Mouse (Mus musculus): Measurements from ENCODE around the gene Tmem121b. TPM values are rescaled to one million over a fixed set of nuclear protein-coding genes. Genes with fewer than 3 reads are reported as not detected.

Tmem121b gene
- polyA plus RNA-seq, 1 experiment = 0.14 TPM

DNA sequence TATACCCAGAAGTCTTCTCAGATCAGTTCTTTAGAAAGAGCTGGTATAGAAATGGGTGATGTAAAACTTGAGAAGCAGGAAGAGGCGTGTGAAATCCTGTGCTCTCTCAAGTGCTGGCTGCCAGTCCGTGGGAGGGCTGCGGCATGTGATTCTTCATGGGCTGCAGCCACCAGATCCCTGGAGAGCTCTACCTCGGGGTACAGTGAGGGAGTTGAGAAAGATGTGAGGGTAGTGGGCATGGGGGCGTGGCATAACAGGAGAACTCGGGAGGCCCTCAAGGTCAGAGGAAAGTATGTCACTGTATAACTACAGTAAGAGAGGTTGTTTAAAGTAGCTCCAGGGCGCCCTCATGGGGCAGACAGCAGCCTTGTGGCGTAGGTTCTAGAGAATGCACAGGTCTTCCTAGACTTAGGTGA, 10.4 kb downstream of the Tmem121b start:
- Histone ChIP-seq H3K27ac (ENCODE audit: control insufficient read depth, insufficient read depth, low read depth, low read length) (no peak overlapping the region), H3K27me3 (ENCODE audit: control insufficient read depth, insufficient read depth, low read length) (no peaks in the 10 kb centered on the region), H3K4me3 (ENCODE audit: control insufficient read depth, low read depth, low read length) (no peak overlapping the region), H3K36me3 (ENCODE audit: control insufficient read depth, insufficient read depth, low read length) (no peaks in the 10 kb centered on the region), H3K4me1 (ENCODE audit: control insufficient read depth, insufficient read depth, low read length) (no peaks in the 10 kb centered on the region)
- TF ChIP-seq POLR2A (IDR thresholded peaks at IDR 0.05; ENCODE audit: control insufficient read depth, low read depth, low read length) (no peak), CTCF (IDR thresholded peaks at IDR 0.05; ENCODE audit: control insufficient read depth, insufficient read depth, insufficient replicate concordance, low read depth, low read length) (no peak; the same call in 1 of the 2 replicates)

- TF ChIP-seq CTCF (IDR thresholded peaks at IDR 0.05; ENCODE audit: control insufficient read depth, insufficient read depth, insufficient replicate concordance, low read depth, low read length) (no peak), POLR2A (IDR thresholded peaks at IDR 0.05; ENCODE audit: control insufficient read depth, low read depth, low read length) (no peak)
- no peak overlapping the region for H3K4me3 ChIP-seq (ENCODE audit: control insufficient read depth, low read depth, low read length)
- no peaks in the 10 kb centered on the region for H3K4me1 ChIP-seq (ENCODE audit: control insufficient read depth, insufficient read depth, low read length)
Observed at GRCm38 (mm10) chr6:120482756-120483155, 10.9 kb downstream of the Tmem121b start.

GRCm38 (mm10) chr6:120482021-120482420, 11.6 kb downstream of the Tmem121b start:
- no peak overlapping the region for H3K27ac ChIP-seq (ENCODE audit: control insufficient read depth, insufficient read depth, low read depth, low read length)
- no peaks in the 10 kb centered on the region for H3K4me1 ChIP-seq (ENCODE audit: control insufficient read depth, insufficient read depth, low read length)
- TF ChIP-seq POLR2A (IDR thresholded peaks at IDR 0.05; ENCODE audit: control insufficient read depth, low read depth, low read length) = no peak
- no peak overlapping the region for H3K4me3 ChIP-seq (ENCODE audit: control insufficient read depth, low read depth, low read length)
- H3K36me3 ChIP-seq (ENCODE audit: control insufficient read depth, insufficient read depth, low read length) = no peaks in the 10 kb centered on the region
- no peaks in the 10 kb centered on the region for H3K27me3 ChIP-seq (ENCODE audit: control insufficient read depth, insufficient read depth, low read length)

More at GRCm38 (mm10) chr6:120482756-120483155, 10.9 kb downstream of the Tmem121b start:
- H3K36me3 ChIP-seq (ENCODE audit: control insufficient read depth, insufficient read depth, low read length) = no peaks in the 10 kb centered on the region
- no peaks in the 10 kb centered on the region for H3K27me3 ChIP-seq (ENCODE audit: control insufficient read depth, insufficient read depth, low read length)
- H3K27ac ChIP-seq (ENCODE audit: control insufficient read depth, insufficient read depth, low read depth, low read length) = no peak overlapping the region

DNA sequence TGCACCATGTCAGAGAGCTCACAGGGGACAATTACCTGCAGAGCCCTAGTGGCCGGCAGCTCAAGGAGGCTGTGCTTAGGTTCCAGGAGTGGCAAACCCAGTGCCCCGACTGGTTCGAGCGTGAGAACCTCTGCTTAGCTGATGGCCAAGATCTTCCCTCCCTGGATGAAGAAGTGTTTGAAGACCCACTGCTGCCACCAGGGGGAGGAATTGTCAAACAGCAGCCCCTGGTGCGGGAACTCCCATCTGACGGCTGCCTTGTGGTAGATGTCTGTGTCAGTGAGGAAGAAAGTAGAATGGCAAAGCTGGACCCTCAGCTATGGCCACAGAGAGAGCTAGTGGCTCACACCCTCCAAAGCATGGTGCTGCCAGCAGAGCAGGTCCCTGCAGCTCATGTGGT, 12.1 kb downstream of the Tmem121b start:
- no peak overlapping the region for H3K27ac ChIP-seq (ENCODE audit: control insufficient read depth, insufficient read depth, low read depth, low read length)
- no peak overlapping the region for H3K4me3 ChIP-seq (ENCODE audit: control insufficient read depth, low read depth, low read length)
- no peaks in the 10 kb centered on the region for H3K36me3 ChIP-seq (ENCODE audit: control insufficient read depth, insufficient read depth, low read length)
- TF ChIP-seq POLR2A (IDR thresholded peaks at IDR 0.05; ENCODE audit: control insufficient read depth, low read depth, low read length) = no peak
- TF ChIP-seq CTCF (IDR thresholded peaks at IDR 0.05; ENCODE audit: control insufficient read depth, insufficient read depth, insufficient replicate concordance, low read depth, low read length) = no peak; the same call in 1 of the 2 replicates
- no peaks in the 10 kb centered on the region for H3K27me3 ChIP-seq (ENCODE audit: control insufficient read depth, insufficient read depth, low read length)
- H3K4me1 ChIP-seq (ENCODE audit: control insufficient read depth, insufficient read depth, low read length) = no peaks in the 10 kb centered on the region

DNA sequence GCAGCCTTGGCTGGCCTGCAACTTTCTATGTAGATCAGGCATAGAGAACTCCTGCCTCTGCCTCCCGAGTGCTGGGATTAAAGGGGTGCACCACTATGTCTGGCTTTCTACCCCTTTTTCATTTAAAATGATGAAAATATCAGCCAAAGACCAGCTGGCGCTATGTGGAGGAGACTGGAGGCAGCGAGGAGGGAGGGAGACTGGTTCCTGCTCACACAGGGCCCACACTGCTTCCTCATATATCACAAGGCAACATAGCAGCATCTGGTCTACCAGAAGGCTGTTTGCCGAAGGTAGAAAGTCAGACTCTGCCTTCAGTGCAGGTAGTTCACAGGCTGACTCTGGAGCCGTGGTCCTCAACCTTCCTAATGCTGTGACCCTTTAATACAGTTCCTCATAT, 13.2 kb downstream of the Tmem121b start:
- Histone ChIP-seq H3K4me3 (ENCODE audit: control insufficient read depth, low read depth, low read length) (no peak overlapping the region), H3K4me1 (ENCODE audit: control insufficient read depth, insufficient read depth, low read length) (no peaks in the 10 kb centered on the region), H3K27ac (ENCODE audit: control insufficient read depth, insufficient read depth, low read depth, low read length) (no peak overlapping the region), H3K36me3 (ENCODE audit: control insufficient read depth, insufficient read depth, low read length) (no peaks in the 10 kb centered on the region), H3K27me3 (ENCODE audit: control insufficient read depth, insufficient read depth, low read length) (no peaks in the 10 kb centered on the region)
- no peak for TF ChIP-seq POLR2A (IDR thresholded peaks at IDR 0.05; ENCODE audit: control insufficient read depth, low read depth, low read length)
- TF ChIP-seq CTCF (IDR thresholded peaks at IDR 0.05; ENCODE audit: control insufficient read depth, insufficient read depth, insufficient replicate concordance, low read depth, low read length) = no peak

- Histone ChIP-seq H3K4me1 (ENCODE audit: control insufficient read depth, insufficient read depth, low read length) (no peaks in the 10 kb centered on the region), H3K36me3 (ENCODE audit: control insufficient read depth, insufficient read depth, low read length) (no peaks in the 10 kb centered on the region)
- TF ChIP-seq CTCF (IDR thresholded peaks at IDR 0.05; ENCODE audit: control insufficient read depth, insufficient read depth, insufficient replicate concordance, low read depth, low read length) (no peak), POLR2A (IDR thresholded peaks at IDR 0.05; ENCODE audit: control insufficient read depth, low read depth, low read length) (no peak)
Observed at GRCm38 (mm10) chr6:120479302-120479701, 14.3 kb downstream of the Tmem121b start.

GRCm38 (mm10) chr6:120475288-120475687, 18.3 kb downstream of the Tmem121b start:
- Histone ChIP-seq H3K4me3 (ENCODE audit: control insufficient read depth, low read depth, low read length) (no peak overlapping the region), H3K4me1 (ENCODE audit: control insufficient read depth, insufficient read depth, low read length) (peaks cover 2% of the 10 kb centered on the region; the same call in 1 of the 2 replicates), H3K27me3 (ENCODE audit: control insufficient read depth, insufficient read depth, low read length) (no peaks in the 10 kb centered on the region), H3K36me3 (ENCODE audit: control insufficient read depth, insufficient read depth, low read length) (no peaks in the 10 kb centered on the region), H3K27ac (ENCODE audit: control insufficient read depth, insufficient read depth, low read depth, low read length) (no peak overlapping the region)
- TF ChIP-seq POLR2A (IDR thresholded peaks at IDR 0.05; ENCODE audit: control insufficient read depth, low read depth, low read length) = no peak
- no peak for TF ChIP-seq CTCF (IDR thresholded peaks at IDR 0.05; ENCODE audit: control insufficient read depth, insufficient read depth, insufficient replicate concordance, low read depth, low read length)

More at GRCm38 (mm10) chr6:120479302-120479701, 14.3 kb downstream of the Tmem121b start:
- H3K27me3 ChIP-seq (ENCODE audit: control insufficient read depth, insufficient read depth, low read length) = no peaks in the 10 kb centered on the region
- no peak overlapping the region for H3K4me3 ChIP-seq (ENCODE audit: control insufficient read depth, low read depth, low read length)
- no peak overlapping the region for H3K27ac ChIP-seq (ENCODE audit: control insufficient read depth, insufficient read depth, low read depth, low read length)

GRCm38 (mm10) chr6:120473427-120473826, 20.2 kb downstream of the Tmem121b start:
- no peak overlapping the region for H3K27ac ChIP-seq (ENCODE audit: control insufficient read depth, insufficient read depth, low read depth, low read length)
- no peaks in the 10 kb centered on the region for H3K36me3 ChIP-seq (ENCODE audit: control insufficient read depth, insufficient read depth, low read length)
- TF ChIP-seq POLR2A (IDR thresholded peaks at IDR 0.05; ENCODE audit: control insufficient read depth, low read depth, low read length) (no peak), CTCF (IDR thresholded peaks at IDR 0.05; ENCODE audit: control insufficient read depth, insufficient read depth, insufficient replicate concordance, low read depth, low read length) (no peak)
- peaks cover 2% of the 10 kb centered on the region; the same call in 1 of the 2 replicates for H3K4me1 ChIP-seq (ENCODE audit: control insufficient read depth, insufficient read depth, low read length)
- H3K4me3 ChIP-seq (ENCODE audit: control insufficient read depth, low read depth, low read length) = no peak overlapping the region
- no peaks in the 10 kb centered on the region for H3K27me3 ChIP-seq (ENCODE audit: control insufficient read depth, insufficient read depth, low read length)
